Mouse (Mus musculus): ENCODE data around the gene Cutc. TPM values are rescaled to one million over a fixed set of nuclear protein-coding genes. Genes with fewer than 3 reads are reported as not detected.

Gene Cutc
- total and polyA plus RNA-seq, 3 experiments = 10.1 to 22.7 (median 18.2) TPM

DNA sequence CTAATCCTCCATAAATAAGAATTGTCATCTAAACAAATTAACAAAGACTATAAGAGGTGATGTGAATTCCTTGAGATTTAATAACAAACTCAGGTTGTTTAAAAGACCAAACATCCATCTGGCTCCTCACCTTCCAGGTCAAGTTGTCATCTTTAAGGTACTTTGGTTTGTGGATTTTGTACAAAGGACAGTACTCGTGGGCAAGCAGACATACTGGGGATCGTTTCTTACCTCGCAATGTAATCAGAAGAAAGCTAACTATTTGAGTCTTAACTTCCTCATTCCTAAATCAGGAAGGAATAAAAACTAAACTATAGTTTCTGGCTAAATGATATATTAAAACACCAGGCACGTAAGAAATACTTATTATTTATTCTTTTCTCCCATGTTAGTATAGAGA, 17.8 kb downstream of the Cutc start:
- no peaks in the 10 kb centered on the region for H3K9me3 ChIP-seq (replicated peaks; ENCODE audit: low read length)
- no peaks in the 10 kb centered on the region for H3K79me2 ChIP-seq (replicated peaks; ENCODE audit: control insufficient read depth, extremely low read depth, insufficient read depth, poor library complexity, severe bottlenecking)
- H3K9ac ChIP-seq (ENCODE audit: insufficient read depth, low read depth) = no peak overlapping the region
- dilution Hi-C loops (cut with MboI; ENCODE audit: extremely low pct_ligation_motif_present, extremely low pct_unique_long_range_greater_than_20kb, low sequenced_read_pairs) = no loop called here
- no peak for DNase-seq (ENCODE audit: extremely low read depth)
- H3K27me3 ChIP-seq (replicated peaks) = no peaks in the 10 kb centered on the region
- no peak overlapping the region for H3K27ac ChIP-seq (ENCODE audit: insufficient read depth, low read depth)
- no peak overlapping the region for H3K4me2 ChIP-seq (ENCODE audit: insufficient read depth, low read depth, poor library complexity, severe bottlenecking)
- TF ChIP-seq ETS1 (conservative IDR thresholded peaks at IDR 0.05; ENCODE audit: low read depth, low read length) (no peak), CHD2 (IDR thresholded peaks at IDR 0.05; ENCODE audit: low read length) (no peak), TCF12 (IDR thresholded peaks at IDR 0.05; ENCODE audit: low read depth, low read length) (no peak), MEF2A (IDR thresholded peaks at IDR 0.05; ENCODE audit: borderline replicate concordance, low read depth, low read length) (no peak), POLR2A (IDR thresholded peaks at IDR 0.05; ENCODE audit: low read depth, low read length) (no peak), JUN (IDR thresholded peaks at IDR 0.05; ENCODE audit: insufficient read depth, low read depth, low read length) (no peak), MAFK (IDR thresholded peaks at IDR 0.05; ENCODE audit: insufficient replicate concordance, low read length) (no peak), JUND (conservative IDR thresholded peaks at IDR 0.05; ENCODE audit: low read depth, low read length) (no peak), CHD1 (IDR thresholded peaks at IDR 0.05; ENCODE audit: low read depth, low read length) (no peak), E2F4 (IDR thresholded peaks at IDR 0.05; ENCODE audit: insufficient replicate concordance, low read depth, low read length) (no peak)
- H3K36me3 ChIP-seq (replicated peaks in 1 of 2; ENCODE audit: control insufficient read depth in 1 of 2, insufficient read depth in 1 of 2, low read length in 1 of 2) = peaks cover 0 to 20% of the 10 kb centered on the region in 2 experiments
- peaks cover 0 to 23% of the 10 kb centered on the region in 2 experiments; a peak in 2 of 4 replicates for H3K4me1 ChIP-seq (ENCODE audit: control insufficient read depth in 1 of 2, insufficient read depth in 2 of 2)
- in situ Hi-C loops (cut with MboI; ENCODE audit: low pct_ligation_motif_present, low pct_unique_long_range_greater_than_20kb, low sequenced_read_pairs) = loop anchor here (25.0 kb wide), 1 partner anchor 258 kb away; the partner anchor contains the start of gene Got1
- no peak overlapping the region for H3K4me3 ChIP-seq (replicated peaks in 1 of 3; ENCODE audit: low read depth in 2 of 3, low read length in 2 of 3, poor library complexity in 1 of 3)

DNA sequence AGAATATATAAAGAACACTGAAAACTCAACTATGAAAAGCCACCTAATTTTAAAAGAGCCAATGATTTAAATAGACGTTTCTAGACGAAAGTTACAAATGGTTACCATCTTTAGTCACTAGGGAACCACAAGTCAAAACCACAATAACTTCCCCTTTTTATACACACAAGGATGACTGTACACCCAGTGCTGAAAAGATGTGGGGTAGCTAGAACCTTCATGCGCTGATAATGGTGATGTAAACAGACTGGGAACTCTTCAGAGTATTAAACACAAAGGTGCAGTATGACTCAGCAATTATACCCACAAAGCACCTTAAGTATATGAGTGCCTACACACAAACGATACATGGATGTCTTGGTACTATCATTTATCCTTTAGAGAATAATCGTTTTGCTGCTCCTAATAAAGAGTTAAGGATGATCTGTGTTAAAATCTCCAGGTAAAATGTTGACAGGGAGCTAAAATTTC, 18.7 kb downstream of the Cutc start:
- Histone ChIP-seq H3K4me3 (replicated peaks in 1 of 3; ENCODE audit: low read depth in 2 of 3, low read length in 2 of 3, poor library complexity in 1 of 3) (no peak overlapping the region), H3K79me2 (replicated peaks; ENCODE audit: control insufficient read depth, extremely low read depth, insufficient read depth, poor library complexity, severe bottlenecking) (no peaks in the 10 kb centered on the region), H3K4me2 (ENCODE audit: insufficient read depth, low read depth, poor library complexity, severe bottlenecking) (peak overlapping the region; percentile 29; the same call in 1 of the 2 replicates), H3K27me3 (replicated peaks) (no peaks in the 10 kb centered on the region), H3K27ac (ENCODE audit: insufficient read depth, low read depth) (no peak overlapping the region), H3K9ac (ENCODE audit: insufficient read depth, low read depth) (no peak overlapping the region), H3K9me3 (replicated peaks; ENCODE audit: low read length) (no peaks in the 10 kb centered on the region), H3K36me3 (replicated peaks in 1 of 2; ENCODE audit: control insufficient read depth in 1 of 2, insufficient read depth in 1 of 2, low read length in 1 of 2) (peaks cover 0 to 16% of the 10 kb centered on the region in 2 experiments), H3K4me1 (ENCODE audit: control insufficient read depth in 1 of 2, insufficient read depth in 2 of 2) (peaks cover 0 to 23% of the 10 kb centered on the region in 2 experiments; a peak in 2 of 4 replicates)
- TF ChIP-seq RCOR1 (conservative IDR thresholded peaks at IDR 0.05; ENCODE audit: low read depth, low read length) (peak; percentile 93), KAT2A (IDR thresholded peaks at IDR 0.05; ENCODE audit: insufficient replicate concordance, low read length) (no peak), JUND (conservative IDR thresholded peaks at IDR 0.05; ENCODE audit: low read depth, low read length) (peak; percentile 96), TCF12 (IDR thresholded peaks at IDR 0.05; ENCODE audit: low read depth, low read length) (peak; percentile 71), IRF4 (IDR thresholded peaks at IDR 0.05; ENCODE audit: low read depth, low read length) (peak; percentile 97), E2F4 (IDR thresholded peaks at IDR 0.05; ENCODE audit: insufficient replicate concordance, low read depth, low read length) (no peak), EP300 (IDR thresholded peaks at IDR 0.05; ENCODE audit: low read length) (peak; percentile 96), JUN (IDR thresholded peaks at IDR 0.05; ENCODE audit: insufficient read depth, low read depth, low read length) (peak; percentile 88), CHD2 (IDR thresholded peaks at IDR 0.05; ENCODE audit: low read length) (no peak), UBTF (IDR thresholded peaks at IDR 0.05; ENCODE audit: low read depth, low read length) (no peak), HCFC1 (IDR thresholded peaks at IDR 0.05; ENCODE audit: low read depth, low read length) (peak; percentile 27; the same call in 1 of the 2 replicates), ZMIZ1 (IDR thresholded peaks at IDR 0.05; ENCODE audit: low read depth, low read length) (no peak), POLR2A (IDR thresholded peaks at IDR 0.05; ENCODE audit: low read depth, low read length) (no peak), MYC (IDR thresholded peaks at IDR 0.05; ENCODE audit: low read depth, low read length) (peak; percentile 75), BHLHE40 (IDR thresholded peaks at IDR 0.05; ENCODE audit: low read depth, low read length) (peak; percentile 93), MAFK (IDR thresholded peaks at IDR 0.05; ENCODE audit: insufficient replicate concordance, low read length) (peak; percentile 97), MXI1 (IDR thresholded peaks at IDR 0.05; ENCODE audit: low read depth, low read length) (peak; percentile 70; the same call in 1 of the 2 replicates), MEF2A (IDR thresholded peaks at IDR 0.05; ENCODE audit: borderline replicate concordance, low read depth, low read length) (peak; percentile 99), SIN3A (IDR thresholded peaks at IDR 0.05; ENCODE audit: low read length) (peak; percentile 91), CHD1 (IDR thresholded peaks at IDR 0.05; ENCODE audit: low read depth, low read length) (0 out of 2 replicates have a peak, but pooled peaks have one; percentile 50), MAX (IDR thresholded peaks at IDR 0.05; ENCODE audit: low read length) (peak; percentile 46; the same call in 1 of the 2 replicates), ETS1 (conservative IDR thresholded peaks at IDR 0.05; ENCODE audit: low read depth, low read length) (peak; percentile 93), ZNF384 (IDR thresholded peaks at IDR 0.05; ENCODE audit: low read depth, low read length) (peak; percentile 20; the same call in 1 of the 2 replicates), MAZ (IDR thresholded peaks at IDR 0.05; ENCODE audit: low read depth, low read length) (peak; percentile 71), USF2 (conservative IDR thresholded peaks at IDR 0.05; ENCODE audit: low read depth, low read length) (no peak), POLR2AphosphoS2 (IDR thresholded peaks at IDR 0.05; ENCODE audit: low read depth, low read length) (no peak), GABPA (IDR thresholded peaks at IDR 0.05; ENCODE audit: insufficient replicate concordance, low read depth, low read length) (no peak)
- peak; percentile 94 for DNase-seq (ENCODE audit: extremely low read depth)
- dilution Hi-C loops (cut with MboI; ENCODE audit: extremely low pct_ligation_motif_present, extremely low pct_unique_long_range_greater_than_20kb, low sequenced_read_pairs) = no loop called here
- in situ Hi-C loops (cut with MboI; ENCODE audit: low pct_ligation_motif_present, low pct_unique_long_range_greater_than_20kb, low sequenced_read_pairs) = loop anchor here (25.0 kb wide), 1 partner anchor 259 kb away; the partner anchor contains the start of gene Got1

Data from CH12.LX (cell line).